Mouse (Mus musculus) brain, embryonic 14.5 days (tissue): ENCODE measurements around the gene Gm45837.

ENCODE experiments used
- CTCF ChIP-seq: fragments of 200-500 bp; IDR thresholded peaks from 2 replicates; pipeline ENCODE4 v1.5.1; 2012; ENCODE audit warnings: inconsistent platforms, mild to moderate bottlenecking, moderate library complexity, borderline replicate concordance; ENCODE audit not compliant: insufficient read depth, insufficient read length; ENCODE audit errors: extremely low read depth
- POLR2A ChIP-seq: fragments of 200-500 bp; IDR thresholded peaks from 2 replicates; pipeline ENCODE4 v1.6.1; 2012; ENCODE audit warnings: mild to moderate bottlenecking, inconsistent platforms, borderline replicate concordance; ENCODE audit not compliant: poor library complexity, insufficient read depth, insufficient read length, severe bottlenecking; ENCODE audit errors: extremely low read depth

- no peak for TF ChIP-seq POLR2A
- no peak for TF ChIP-seq CTCF
Measured at GRCm38 (mm10) chr7:101547651-101548050, 137.0 kb downstream of the Gm45837 start.
